Mouse (Mus musculus): ENCODE measurements around the gene Fcgr3. TPM values are rescaled to one million over a fixed set of nuclear protein-coding genes. Genes with fewer than 3 reads are reported as not detected.

The Fcgr3 gene
- polyA plus RNA-seq (2012; rRNA removed; ENCODE audit: low replicate concordance), result 2.3 and 4.7 TPM in 2 replicates

GRCm38 (mm10) chr1:171064491-171065242, at the start of gene Fcgr3:
TSS of gene Fcgr3 (minus strand) at chr1:171064935.

GRCm38 (mm10) chr1:171113873-171114299, 49.2 kb upstream of the Fcgr3 start, which contains the start of gene Cfap126:
TSS of gene Cfap126 (plus strand) at chr1:171113918.

DNA sequence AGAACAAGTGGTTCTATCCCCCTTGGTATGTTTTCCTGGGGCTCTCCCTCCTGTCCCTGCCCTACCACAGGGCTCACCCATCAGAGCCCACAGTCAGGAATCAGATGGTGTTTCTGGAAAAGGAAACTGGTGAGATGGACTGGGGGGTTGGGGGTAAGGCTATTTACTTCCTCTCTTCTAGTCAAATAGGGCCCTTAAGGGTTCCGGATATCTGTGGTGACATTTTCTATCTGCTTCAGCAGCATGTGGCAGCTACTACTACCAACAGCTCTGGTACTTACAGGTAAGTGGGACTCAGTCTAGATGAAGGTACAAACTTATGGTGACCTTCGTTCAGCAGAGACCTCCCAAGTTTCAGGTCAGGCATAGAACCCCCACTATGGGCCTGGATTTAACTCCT, 46.0 kb downstream of the Fcgr3 start, which contains the start of gene Fcgr4:
Fcgr4 (plus strand) TSS at position 184 of the 400 bp plus-strand sequence.

Other genes starting within 250 kb of the Fcgr3 start
- gene Atf6, start 197.2 kb downstream of the Fcgr3 start, polyA plus RNA-seq (2012; rRNA removed; ENCODE audit: low replicate concordance), result 4.0 and 6.1 TPM in 2 replicates
- gene Gm26620, start 179.9 kb downstream of the Fcgr3 start, polyA plus RNA-seq (2012; rRNA removed; ENCODE audit: low replicate concordance), result 1.3 and 1.5 TPM in 2 replicates
- 5.7 and 6.8 TPM in 2 replicates for gene Dusp12, start 179.4 kb downstream of the Fcgr3 start, polyA plus RNA-seq (2012; rRNA removed; ENCODE audit: low replicate concordance)
- gene Fcrlb, start 152.0 kb downstream of the Fcgr3 start, polyA plus RNA-seq (2012; rRNA removed; ENCODE audit: low replicate concordance), result 0.07 and 0.63 TPM in 2 replicates
- 0.79 and 3.5 TPM in 2 replicates for gene Fcrla, start 137.4 kb downstream of the Fcgr3 start, polyA plus RNA-seq (2012; rRNA removed; ENCODE audit: low replicate concordance)
- gene Fcgr2b, start 88.4 kb downstream of the Fcgr3 start, polyA plus RNA-seq (2012; rRNA removed; ENCODE audit: low replicate concordance), result 1.7 and 2.1 TPM in 2 replicates
- 1.2 and 2.6 TPM in 2 replicates for gene Fcgr4, start 46.0 kb downstream of the Fcgr3 start, polyA plus RNA-seq (2012; rRNA removed; ENCODE audit: low replicate concordance)
- gene Cfap126, start 49.0 kb upstream of the Fcgr3 start, polyA plus RNA-seq (2012; rRNA removed; ENCODE audit: low replicate concordance), result 0.90 and 4.3 TPM in 2 replicates
- 189 and 291 TPM in 2 replicates for gene Sdhc, start 85.7 kb upstream of the Fcgr3 start, polyA plus RNA-seq (2012; rRNA removed; ENCODE audit: low replicate concordance)
- 0.25 and 0.82 TPM in 2 replicates for gene Mpz, start 85.8 kb upstream of the Fcgr3 start, polyA plus RNA-seq (2012; rRNA removed; ENCODE audit: low replicate concordance)
- gene Pcp4l1, start 131.3 kb upstream of the Fcgr3 start, polyA plus RNA-seq (2012; rRNA removed; ENCODE audit: low replicate concordance), result 27.8 and 42.5 TPM in 2 replicates
- gene Nr1i3, start 149.0 kb upstream of the Fcgr3 start, polyA plus RNA-seq (2012; rRNA removed; ENCODE audit: low replicate concordance), result 41.3 and 48.7 TPM in 2 replicates
- 26.9 and 29.4 TPM in 2 replicates for gene Tomm40l, start 157.6 kb upstream of the Fcgr3 start, polyA plus RNA-seq (2012; rRNA removed; ENCODE audit: low replicate concordance)
- gene Apoa2, start 160.1 kb upstream of the Fcgr3 start, polyA plus RNA-seq (2012; rRNA removed; ENCODE audit: low replicate concordance), result 2.0 and 3.7 TPM in 2 replicates
- 24.2 and 71.8 TPM in 2 replicates for gene Fcer1g, start 169.4 kb upstream of the Fcgr3 start, polyA plus RNA-seq (2012; rRNA removed; ENCODE audit: low replicate concordance)
- 1.6 and 1.8 TPM in 2 replicates for gene Adamts4, start 185.5 kb upstream of the Fcgr3 start, polyA plus RNA-seq (2012; rRNA removed; ENCODE audit: low replicate concordance)
- gene Ndufs2, start 186.5 kb upstream of the Fcgr3 start, polyA plus RNA-seq (2012; rRNA removed; ENCODE audit: low replicate concordance), result 127 and 139 TPM in 2 replicates
- 86.3 and 126 TPM in 2 replicates for gene B4galt3, start 205.4 kb upstream of the Fcgr3 start, polyA plus RNA-seq (2012; rRNA removed; ENCODE audit: low replicate concordance)
- 26.6 and 36.8 TPM in 2 replicates for gene Ppox, start 216.3 kb upstream of the Fcgr3 start, polyA plus RNA-seq (2012; rRNA removed; ENCODE audit: low replicate concordance)
- gene Usp21, start 223.1 kb upstream of the Fcgr3 start, polyA plus RNA-seq (2012; rRNA removed; ENCODE audit: low replicate concordance), result 30.2 and 30.4 TPM in 2 replicates
- gene Ufc1, start 230.1 kb upstream of the Fcgr3 start, polyA plus RNA-seq (2012; rRNA removed; ENCODE audit: low replicate concordance), result 10.2 and 10.3 TPM in 2 replicates